Mouse (Mus musculus) thymus, postnatal 14 days (tissue): ENCODE measurements around the gene Olfr116.

Experiments
- DNase-seq: peaks from one replicate; pipeline ENCODE4 v3.0.0; 2021

Olfr116 gene

GRCm38 (mm10) chr17:37627009-37627408 is at the start of gene Olfr116, which contains the start of gene Olfr115:
Gene Olfr116, minus strand, starts transcription at chr17:37627199.
Gene Olfr115, minus strand, starts transcription at chr17:37627109.
- DNase-seq: no peak

- no peak for DNase-seq
These were observed 39.7 kb upstream of the Olfr116 start, which contains the start of gene Olfr118 for GRCm38 (mm10) chr17:37666688-37667087. Gene Olfr118, plus strand, starts transcription at chr17:37666988.

GRCm38 (mm10) chr17:37663682-37664081 is 36.7 kb upstream of the Olfr116 start, which contains the start of gene Olfr117:
Gene Olfr117, minus strand, starts transcription at chr17:37663782.
- no peak for DNase-seq

- no peak for DNase-seq
These were observed 34.4 kb downstream of the Olfr116 start, which contains the start of gene Olfr114 for GRCm38 (mm10) chr17:37592643-37593042. Gene Olfr114, minus strand, starts transcription at chr17:37592743.

- DNase-seq: no peak
These were observed 49.4 kb downstream of the Olfr116 start, which contains the start of gene Olfr113 for GRCm38 (mm10) chr17:37577563-37577962. Gene Olfr113, minus strand, starts transcription at chr17:37577663.
